Mouse (Mus musculus): ENCODE results near the gene Gzmb. TPM values are rescaled to one million over a fixed set of nuclear protein-coding genes. Genes with fewer than 3 reads are reported as not detected.
A peak's percentile ranks its signal among the peaks of the same experiment; 100 is the strongest.
"Not testable (repeated sequence)": the region's sequence is repeated elsewhere in the genome, so short reads cannot be mapped to it uniquely, and the experiment has no call there.

Gzmb gene
- total RNA-seq (2021), result not detected

DNA sequence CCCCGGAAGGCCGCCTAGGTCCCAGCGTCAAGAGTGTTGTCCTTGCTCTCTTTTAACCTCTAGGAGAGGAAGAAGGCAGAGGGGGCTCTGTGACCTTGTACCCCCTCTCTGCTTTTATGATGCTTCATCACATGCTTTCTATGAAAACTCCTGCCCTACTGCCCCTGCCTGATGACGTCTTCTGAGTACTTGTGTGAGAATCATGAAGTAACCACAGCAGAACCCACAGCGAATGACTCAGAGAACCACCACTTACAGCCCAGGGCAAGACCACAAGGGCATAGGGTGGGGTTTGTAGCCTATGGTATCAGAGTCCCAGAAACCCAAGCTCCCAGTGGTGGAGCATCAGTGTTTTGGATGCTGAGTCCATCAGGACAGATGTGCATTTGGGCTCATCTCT, at the start of gene Gzmb:
Gene Gzmb, minus strand, starts transcription at position 108 of the 400 bp plus-strand sequence.
- intact Hi-C loops (cut with DNase I), result no loop called here
- no peak for DNase-seq

DNA sequence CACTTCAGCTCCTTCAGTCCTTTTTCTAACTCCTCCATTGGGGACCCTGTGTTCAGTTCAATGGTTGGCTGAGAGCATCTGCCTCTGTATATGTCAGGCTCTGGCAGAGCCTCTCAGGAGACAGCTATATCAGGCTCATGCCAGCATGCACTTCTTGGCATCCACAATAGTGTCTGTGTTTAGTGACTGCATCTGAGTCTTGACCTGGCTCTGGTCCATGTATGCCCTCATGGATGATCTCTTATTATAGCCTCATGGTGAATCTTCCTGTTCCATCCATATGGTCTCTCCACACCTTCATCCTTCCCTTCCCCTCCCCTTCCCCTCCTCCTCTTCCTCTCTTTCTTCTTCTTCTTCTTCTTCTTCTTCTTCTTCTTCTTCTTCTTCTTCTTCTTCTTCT, 49.7 kb upstream of the Gzmb start:
- intact Hi-C loops (cut with DNase I), result not testable (repeated sequence)
- DNase-seq, result peak; percentile 73

DNA sequence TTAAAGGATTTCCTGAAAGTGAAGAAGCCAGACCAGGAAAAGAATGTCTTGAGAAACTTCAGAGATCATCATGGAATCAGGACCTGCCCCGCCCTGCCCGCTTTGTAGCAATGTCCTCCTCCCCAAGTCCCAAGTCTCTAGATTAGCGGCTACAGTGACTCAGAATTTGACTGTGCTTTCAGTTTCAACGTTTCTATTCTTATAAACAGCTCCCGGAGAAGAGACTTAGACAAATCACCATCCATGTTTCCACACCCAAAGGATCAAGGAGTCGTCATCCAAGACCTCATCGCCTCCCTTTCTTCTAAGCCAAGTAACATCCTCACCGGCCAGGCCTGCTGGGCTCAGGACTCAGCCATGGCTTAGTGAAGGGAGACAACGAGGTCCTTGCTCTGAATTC, 48.2 kb upstream of the Gzmb start:
- no peak for DNase-seq
- intact Hi-C loops (cut with DNase I), result no loop called here

DNA sequence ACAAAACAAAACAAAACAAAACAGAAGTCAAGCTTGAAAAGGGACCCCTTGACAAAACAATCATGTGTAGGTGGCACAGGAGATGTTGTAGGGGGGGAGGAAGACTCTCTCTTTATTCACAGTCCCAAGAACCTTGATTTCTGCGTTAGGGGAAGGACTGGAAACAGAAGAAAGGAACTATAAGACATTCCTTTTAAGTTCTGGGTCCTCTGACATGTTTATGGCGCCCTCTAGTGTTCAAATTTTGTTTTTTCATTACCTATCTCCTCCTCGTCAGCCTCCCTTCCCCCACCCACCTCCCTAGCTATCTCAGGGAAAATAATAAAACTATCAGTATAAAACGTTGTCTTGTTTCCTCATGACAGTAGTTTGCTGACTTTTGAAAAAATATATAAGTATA, 42.1 kb upstream of the Gzmb start:
- DNase-seq, result no peak
- intact Hi-C loops (cut with DNase I), result no loop called here

DNA sequence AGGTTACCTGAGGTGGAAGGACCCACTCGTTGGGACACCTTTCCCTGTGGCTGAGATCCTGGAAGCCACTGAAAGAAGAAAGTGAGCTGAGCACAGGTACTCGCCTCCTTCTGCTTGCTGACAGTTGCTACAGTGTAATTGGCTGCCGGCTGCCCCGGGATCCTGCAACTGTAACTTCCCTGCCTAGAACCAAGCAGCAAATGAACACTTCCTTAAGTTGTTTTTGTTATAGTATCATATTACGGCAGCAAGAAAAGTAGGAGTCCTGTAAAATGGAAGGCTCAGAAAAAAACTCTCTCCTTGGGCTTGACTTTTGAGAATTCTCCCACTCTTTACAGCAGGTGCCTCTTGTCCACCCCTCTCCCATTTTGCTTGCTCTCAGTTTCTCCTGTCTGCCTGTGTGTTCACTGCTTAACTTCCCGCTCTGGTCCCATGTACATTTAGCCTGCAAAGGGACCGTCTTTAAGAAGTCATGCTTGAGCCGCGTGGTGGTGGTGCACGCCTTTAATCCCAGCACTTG, 41.5 kb upstream of the Gzmb start:
- intact Hi-C loops (cut with DNase I), result no loop called here
- no peak for DNase-seq

DNA sequence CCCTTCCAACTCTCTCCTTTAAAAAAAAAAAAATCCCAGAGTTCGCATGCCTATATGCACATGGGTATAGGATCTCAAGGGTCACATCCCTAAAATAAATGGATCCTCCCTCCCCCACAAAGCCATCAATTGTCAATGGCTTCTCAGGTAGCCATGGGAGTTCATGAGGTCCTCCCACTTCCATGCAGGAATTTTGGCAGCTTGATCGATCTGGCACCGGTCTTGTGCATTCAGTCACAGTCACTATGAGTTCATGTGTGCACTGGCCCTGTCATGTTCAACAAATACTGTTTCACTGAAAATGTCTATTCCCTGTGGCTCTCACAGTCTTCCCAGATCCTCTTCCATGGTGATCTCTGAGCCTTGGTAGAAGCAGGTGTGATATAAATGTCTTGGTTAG, 40.0 kb upstream of the Gzmb start:
- intact Hi-C loops (cut with DNase I), result no loop called here
- peak; percentile 48 for DNase-seq

DNA sequence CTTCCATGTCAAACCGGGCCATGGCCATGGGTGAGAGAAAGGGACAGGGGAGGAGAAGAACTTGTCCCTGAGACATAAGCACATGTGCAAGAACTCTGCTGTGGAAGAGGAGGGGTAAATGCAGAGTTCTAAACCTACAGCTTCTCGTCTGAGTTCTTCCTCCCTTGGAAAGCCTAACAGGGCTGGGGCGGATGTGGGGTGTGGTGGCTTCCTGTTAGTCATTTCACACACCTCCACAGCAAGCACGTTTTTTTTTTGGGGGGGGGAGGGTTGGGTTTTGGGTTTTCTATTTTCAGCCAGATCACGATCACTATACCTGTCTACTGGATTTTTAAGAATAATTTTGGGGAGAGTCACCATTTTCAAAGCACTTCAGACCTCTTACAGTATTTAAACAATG, 34.7 kb upstream of the Gzmb start:
- no peak for DNase-seq
- intact Hi-C loops (cut with DNase I), result no loop called here

DNA sequence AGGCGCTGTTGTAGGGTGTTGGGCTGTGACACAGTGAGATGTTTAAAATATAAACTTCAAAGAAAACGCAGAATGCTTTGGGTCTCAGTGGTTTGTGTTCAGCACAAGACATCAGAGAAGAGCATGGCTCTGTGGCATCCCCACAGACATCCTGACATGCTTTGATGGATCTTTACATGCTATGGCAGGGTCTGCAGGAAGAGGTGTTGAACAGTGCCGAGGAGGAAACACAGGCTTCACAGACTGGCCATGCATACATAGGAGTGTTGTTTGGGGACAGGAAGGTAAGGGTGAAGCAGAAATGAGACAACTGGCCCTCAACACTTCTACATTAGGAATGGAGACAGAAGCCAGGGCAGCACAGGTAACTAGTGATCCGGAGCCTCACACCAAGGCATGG, 34.0 kb upstream of the Gzmb start:
- no peak for DNase-seq

DNA sequence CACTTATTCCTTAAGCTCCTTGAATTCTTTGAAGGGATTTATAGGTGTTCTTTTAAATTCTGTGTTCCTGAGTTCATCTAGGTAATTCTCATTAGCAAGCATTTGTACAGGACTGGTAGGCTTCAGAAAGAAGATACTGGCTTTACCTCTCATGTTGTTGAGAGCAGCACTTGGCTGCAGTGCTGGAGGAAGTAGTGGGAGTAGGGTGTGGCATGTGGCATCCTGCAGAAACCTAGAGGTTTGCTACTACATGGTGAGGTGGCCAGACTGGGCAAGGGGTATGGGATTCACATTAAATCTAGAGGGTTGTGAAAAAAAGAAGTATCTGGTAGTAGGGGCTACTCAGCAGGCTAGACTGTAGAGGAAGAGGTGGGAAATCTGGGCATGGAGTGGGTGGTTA, 31.1 kb upstream of the Gzmb start:
- intact Hi-C loops (cut with DNase I), result no loop called here
- no peak for DNase-seq

More for the DNA sequence above, 34.0 kb upstream of the Gzmb start:
- intact Hi-C loops (cut with DNase I), result no loop called here

DNA sequence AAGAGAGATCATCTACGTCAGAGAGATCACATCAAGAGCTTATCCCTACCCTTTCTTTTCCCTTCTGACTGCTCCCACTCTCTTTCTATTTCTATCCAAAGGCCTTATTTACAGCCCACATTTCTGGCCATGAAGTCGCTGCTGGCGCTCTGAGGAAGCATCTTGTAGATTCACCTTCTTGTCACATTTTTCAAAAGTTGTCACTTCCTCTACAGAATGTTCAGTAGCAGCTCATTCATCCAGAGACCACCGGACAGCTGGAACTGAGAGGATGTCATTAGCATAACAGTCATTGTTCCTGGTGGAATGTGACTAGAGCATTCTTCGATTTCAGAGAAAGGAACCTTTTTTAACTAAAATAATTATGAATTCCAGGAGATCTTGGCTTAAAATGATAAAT, 26.6 kb upstream of the Gzmb start:
- DNase-seq, result no peak
- intact Hi-C loops (cut with DNase I), result no loop called here

DNA sequence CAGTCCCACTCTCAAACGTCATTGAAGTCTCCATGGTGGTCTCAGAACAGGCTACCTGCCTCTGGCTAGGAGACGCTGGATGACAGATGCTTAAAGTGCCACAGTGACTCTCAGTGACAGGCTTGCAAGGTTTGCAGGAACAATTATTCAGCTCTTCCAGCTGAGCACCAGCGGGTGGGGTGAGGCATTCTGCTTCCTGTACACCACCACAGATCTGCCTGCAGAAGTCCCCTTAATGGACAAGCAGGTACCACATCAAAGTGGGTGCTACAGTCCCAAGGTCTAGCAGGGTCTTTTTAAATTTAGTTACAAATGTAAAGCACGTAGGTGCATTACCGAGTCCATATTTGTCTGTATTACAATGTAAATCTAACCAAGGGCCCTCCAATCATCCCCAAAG, 25.7 kb upstream of the Gzmb start:
- intact Hi-C loops (cut with DNase I), result no loop called here
- DNase-seq, result no peak

DNA sequence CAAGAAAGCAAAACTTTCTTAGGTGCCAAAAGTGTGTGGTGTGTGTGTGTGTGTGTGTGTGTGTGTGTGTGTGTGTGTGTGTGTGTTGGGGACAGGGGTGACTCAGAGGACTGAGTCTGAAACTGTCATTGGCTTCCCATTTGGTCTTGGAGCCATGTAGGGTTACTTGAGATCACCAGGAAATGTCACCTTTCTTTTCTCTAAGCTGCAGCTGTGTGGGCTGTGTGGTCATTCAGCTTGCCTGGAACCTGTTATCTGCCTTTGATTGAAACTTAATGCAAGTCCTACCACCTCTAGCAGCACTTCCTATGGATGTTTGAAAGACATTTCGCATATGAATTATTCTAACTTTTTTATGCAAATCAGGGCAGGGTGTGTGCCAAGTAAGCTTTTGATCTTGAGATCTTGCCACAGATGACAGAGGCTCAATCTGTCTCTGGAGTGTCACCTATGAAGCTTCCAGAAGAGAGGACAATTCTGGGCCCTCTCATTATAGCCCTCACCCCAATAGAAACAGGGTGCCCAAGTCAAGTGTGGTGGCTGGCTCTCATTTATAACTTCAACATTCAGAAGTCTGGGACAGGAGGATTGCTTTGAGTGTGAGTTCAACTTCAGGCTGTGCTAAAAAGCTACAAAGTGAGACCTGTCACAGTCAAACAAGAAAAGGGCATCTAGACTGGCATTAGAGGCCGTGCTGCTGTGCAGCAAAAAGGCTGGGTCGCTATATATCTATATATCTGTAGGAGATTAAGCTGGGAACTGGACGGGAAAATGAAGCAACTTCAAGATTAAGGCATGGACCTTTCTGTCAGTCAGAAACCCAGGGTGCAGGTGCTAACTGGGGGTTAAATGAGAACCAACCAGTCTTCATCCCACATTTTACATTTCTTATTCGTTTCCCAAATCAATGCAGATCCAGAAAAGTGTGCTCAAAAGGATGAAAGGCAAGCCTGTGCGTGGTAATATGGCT, 22.6 kb upstream of the Gzmb start:
- intact Hi-C loops (cut with DNase I), result no loop called here
- no peak for DNase-seq

DNA sequence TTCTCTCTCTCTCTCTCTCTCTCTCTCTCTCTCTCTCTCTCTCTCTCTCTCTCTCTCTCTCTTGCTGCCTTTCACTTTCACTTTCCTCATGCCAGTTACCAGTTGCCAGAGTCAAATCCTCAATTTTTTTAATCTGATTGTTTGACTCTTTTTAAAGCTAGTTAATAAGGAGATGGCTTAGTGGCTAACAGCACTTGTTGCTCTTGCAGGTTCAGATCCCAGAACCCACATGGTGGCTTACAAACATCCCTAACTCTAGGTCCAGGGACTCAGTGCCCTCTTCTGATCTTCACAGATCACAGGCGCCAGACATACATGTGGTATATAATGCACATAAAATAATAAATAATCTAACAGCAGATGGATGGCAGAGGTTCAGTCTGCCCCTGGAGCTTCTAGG, 21.8 kb upstream of the Gzmb start:
- intact Hi-C loops (cut with DNase I), result no loop called here
- no peak for DNase-seq

DNA sequence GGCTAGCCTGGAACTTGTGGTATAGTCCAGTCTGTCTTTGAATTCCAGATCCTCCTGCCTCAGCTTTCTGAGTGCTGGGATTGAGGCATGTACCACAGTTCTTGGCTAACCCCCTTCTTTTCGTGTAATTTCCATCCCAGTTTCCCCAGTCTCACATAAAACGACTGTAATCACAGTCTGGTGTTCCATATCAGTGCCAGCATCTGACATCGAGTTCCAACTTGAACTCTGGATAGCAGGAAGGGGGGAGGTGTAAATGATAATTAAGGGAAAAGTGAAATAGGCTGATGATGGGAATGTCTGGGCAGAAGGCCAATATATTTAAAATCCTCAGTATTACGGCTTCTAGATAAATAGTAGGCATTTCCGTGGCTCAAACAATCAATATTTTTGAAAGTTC, 19.0 kb upstream of the Gzmb start:
- DNase-seq, result no peak
- intact Hi-C loops (cut with DNase I), result no loop called here

DNA sequence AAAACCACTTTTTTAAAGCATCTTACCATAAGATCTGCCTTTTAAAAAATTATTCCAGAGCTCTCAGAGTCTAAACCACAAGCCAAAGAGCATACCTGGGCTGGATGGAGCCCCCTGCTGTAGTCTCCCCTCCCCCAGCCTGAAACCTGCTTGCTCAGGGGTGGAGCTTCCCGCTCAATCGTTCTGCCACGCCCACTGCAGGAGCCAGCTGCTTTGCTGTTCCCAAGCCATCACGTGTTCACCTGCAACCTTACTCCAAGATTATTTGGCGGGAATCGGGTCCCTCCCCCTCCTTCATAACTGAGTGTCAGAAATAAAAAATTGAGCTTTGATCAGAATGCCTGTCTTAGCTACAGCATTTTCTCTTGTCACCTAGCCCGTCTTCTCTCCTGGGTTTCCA, 16.6 kb upstream of the Gzmb start:
- intact Hi-C loops (cut with DNase I); DNase-seq: not testable (repeated sequence)

DNA sequence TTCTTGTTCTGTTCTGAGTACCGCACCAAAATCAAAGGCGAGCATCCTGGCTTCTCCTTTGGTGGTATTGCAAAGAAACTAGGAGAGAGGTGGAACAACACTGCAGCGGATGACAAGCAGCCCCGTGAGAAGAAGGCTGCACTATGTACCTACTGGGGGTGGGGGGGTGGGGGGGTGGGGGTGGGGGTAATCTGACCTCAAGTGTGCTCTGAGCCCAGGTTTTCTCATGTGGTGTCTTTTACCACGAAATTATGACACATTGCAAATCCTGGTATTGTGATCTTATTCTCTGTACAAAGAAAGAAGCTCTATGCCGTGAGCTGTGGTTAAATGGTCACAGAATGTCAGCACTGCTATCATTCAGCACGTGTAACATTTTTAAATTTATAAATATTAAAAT, 14.0 kb upstream of the Gzmb start:
- DNase-seq; intact Hi-C loops (cut with DNase I): not testable (repeated sequence)

DNA sequence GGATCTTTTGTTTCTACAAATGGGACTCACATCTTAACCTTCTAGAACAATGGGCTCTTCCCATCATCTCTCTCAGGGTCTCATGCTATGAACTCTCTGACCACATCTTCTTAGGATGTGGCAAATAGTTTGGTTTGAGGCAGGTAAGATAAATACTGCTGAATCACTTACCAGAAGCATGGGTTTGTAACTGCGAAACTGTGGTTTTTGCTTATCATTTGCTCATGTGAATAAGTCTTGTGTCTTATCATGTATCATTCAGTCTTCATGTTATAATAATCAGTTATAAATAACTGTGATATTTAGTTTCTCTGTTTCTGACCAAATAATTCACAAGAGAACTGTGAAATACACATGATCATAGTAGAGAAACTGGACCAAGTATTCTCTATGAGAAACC, 4.0 kb upstream of the Gzmb start:
- DNase-seq, result no peak
- intact Hi-C loops (cut with DNase I), result no loop called here

DNA sequence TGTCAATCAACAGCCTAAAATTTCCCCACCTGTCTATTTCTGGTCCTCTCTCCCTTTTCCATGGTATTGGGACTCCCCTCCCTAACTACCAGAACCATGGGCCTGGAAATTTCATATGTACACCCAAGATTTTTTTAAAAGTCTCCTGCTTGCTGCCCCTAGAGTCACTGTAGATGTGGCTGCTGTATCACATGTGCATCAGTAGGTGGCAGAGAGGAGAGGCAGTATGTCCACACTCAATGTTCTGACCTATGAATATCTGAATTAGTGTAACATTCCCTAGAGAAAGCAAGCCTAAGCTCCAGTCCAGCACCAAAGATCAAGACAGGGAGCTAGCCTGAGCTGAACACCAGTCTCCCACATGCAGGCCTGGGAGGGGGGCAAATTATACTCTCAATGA, 21.7 kb downstream of the Gzmb start:
- no peak for DNase-seq
- intact Hi-C loops (cut with DNase I), result no loop called here

DNA sequence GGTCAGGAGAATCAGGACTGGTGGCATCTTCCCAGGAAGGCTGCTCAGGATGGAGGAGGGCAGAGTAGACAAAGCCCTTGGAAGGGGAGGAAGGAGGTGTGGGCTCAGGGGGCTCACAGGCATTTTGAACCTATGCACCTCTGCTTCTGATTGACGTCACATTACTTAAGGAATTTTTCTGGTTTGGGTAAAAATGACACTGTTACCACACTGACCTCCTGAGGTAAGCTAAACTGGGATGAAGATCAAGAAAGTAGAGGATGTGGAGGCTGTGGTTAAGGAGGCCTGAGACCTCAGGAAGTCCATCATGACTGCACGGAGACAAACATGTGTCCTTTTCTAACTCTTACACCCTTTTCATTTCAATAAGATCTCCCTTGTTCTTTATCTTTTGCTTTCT, 27.5 kb downstream of the Gzmb start, which contains the start of gene Gzmc:
Gene Gzmc, minus strand, starts transcription at position 101 of the 400 bp plus-strand sequence.
- intact Hi-C loops (cut with DNase I), result no loop called here
- no peak for DNase-seq

DNA sequence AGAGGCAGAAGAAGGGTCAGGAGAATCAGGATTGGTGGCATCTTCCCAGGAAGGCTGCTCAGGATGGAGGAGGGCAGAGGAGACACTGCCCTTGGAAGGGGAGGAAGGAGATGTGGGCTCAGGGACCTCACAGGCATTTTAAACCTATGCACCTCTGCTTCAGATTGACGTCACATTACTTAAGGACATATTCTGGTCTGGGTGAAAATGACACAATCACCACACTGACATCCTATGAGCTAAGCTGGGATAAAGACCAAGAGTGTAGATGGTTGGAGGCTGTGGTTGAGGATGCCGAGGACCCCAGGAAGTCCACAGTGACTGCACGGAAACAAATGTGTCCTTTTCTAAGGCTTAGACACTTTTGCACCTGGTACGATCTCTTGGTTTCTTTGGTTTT, 50.7 kb downstream of the Gzmb start, which contains the start of gene Gzmf:
Gene Gzmf, minus strand, starts transcription at position 101 of the 400 bp plus-strand sequence.
- DNase-seq, result no peak
- intact Hi-C loops (cut with DNase I), result no loop called here
